Mouse (Mus musculus) left cerebral cortex, adult 8-10 months (tissue): ENCODE results near the gene Glo1. TPM values are rescaled to one million over a fixed set of nuclear protein-coding genes. Genes with fewer than 3 reads are reported as not detected.

ENCODE experiments used
- DNase-seq, 2 experiments: peaks; one replicate each; pipeline ENCODE4 v3.0.0; 2022; ENCODE audit warnings: low spot score in 2 of 2
- total RNA-seq, 4 experiments: library from RNA; stranded (reverse); gene quantifications; 2 replicates each; pipeline ENCODE4 v1.2.4; 2022

The Glo1 gene
- total RNA-seq, 4 experiments from 2014 or later: 157 to 162 (median 161) TPM

DNA sequence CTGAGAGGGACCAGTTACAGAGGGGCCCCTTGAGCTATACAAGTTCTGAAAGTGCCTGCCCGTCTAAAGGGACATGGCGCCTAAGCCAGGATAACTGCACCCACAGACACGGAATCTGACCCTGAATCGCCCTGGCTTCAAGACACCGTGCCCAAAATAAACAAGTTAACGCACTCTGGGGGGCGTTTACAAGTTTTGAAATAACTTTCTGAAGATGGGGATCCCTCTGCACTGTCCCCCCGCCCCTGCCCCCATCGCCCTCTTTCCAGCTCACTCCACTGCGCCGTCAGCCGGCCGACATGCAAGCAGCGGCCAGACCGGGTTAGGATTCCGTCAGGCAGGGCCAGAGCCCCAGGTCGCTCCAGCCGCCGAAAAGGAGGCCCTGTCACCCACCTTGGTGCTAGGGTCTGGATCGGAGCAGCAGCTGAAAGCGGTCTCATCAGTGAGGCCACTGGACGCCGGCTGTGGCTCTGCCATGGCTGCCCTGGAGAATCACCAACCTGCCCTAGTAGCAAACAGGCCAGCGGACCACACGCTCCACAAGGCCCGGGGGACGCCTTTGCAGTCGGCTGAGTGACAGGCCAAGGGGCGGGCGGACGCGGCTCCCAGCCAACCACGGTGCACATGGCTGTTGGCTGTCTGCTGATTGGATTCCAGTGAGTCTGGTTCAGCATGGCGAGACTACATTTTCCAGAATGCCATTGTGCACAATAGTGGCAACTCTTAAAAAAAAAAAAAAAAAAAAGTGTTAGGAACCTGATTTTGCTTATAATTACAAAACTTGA lies 14.4 kb downstream of the Glo1 start:
- DNase-seq: peak; percentile 100

DNA sequence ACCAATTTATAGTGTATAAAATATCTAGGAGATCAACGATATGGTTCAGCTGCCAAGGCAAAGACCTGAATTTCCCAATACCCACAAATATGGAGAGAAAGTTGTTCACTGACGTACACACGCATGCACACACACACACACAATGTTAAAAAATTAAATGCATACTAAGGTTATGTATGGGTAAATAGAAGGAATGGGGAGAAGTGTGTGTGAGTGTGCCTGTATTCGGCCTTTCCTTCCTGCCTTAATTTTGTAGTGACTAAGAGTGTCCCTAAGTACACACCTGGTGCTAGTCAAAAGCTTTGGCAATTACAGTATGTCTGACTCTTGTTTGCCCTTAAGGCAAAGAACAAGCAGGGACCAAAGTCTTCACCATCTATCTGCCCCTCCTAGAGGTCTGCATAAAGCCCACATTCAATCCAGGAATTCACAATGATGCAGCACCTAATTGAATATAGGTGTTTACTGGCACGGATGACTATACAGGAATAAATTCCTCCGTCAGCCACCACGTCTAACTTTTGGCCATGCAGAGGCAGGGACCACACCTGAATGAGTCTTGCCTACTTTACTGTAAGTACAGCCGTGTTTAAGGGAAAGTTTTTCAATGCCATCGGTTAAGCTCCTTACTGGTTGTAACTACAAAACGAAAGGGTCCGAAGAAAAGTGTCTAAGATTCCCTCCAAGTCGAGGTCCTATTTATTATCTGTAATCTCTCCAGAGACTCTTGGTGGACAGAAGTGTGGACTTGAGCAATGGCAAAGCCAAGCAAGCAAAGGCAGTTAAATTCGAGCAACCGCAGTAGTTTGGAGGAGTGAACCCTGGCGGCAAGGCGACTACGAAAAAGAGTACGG lies 15.2 kb downstream of the Glo1 start:
- DNase-seq: no peak

DNA sequence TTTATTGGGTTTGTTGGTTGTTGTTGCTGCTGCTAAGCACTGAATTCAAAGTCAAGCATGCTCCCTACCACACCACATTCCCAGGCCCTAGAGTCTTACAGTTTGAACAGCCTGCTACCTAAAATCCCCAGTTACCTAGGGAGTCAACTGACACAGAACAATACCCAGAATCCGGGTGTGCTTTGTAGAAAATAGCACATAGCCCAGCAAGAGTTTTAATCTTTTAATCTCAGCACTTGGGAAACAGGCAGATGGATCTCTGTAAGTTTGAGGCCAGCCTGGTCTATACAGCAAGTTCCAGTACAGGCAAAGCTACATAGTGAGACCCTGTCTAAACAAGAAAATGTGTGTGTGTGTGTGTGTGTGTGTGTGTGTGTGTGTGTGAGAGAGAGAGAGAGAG lies 15.9 kb downstream of the Glo1 start:
- DNase-seq: no peak

DNA sequence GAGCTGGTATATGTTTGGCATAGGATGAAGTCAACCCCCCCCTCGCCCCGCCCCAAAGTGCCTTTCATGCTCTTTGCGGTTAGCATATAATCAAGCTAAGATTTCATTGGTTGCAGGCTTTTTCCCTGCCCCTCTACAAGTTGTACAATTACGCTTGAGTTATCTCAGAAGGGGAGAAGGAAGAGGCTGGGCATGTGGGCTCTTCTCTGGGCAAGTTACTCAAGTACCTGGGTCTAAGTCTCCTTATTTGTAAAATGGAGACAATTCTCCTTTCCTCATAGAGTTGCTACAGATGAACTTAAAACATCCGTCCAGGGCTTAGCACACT lies 16.7 kb downstream of the Glo1 start:
- no peak for DNase-seq

DNA sequence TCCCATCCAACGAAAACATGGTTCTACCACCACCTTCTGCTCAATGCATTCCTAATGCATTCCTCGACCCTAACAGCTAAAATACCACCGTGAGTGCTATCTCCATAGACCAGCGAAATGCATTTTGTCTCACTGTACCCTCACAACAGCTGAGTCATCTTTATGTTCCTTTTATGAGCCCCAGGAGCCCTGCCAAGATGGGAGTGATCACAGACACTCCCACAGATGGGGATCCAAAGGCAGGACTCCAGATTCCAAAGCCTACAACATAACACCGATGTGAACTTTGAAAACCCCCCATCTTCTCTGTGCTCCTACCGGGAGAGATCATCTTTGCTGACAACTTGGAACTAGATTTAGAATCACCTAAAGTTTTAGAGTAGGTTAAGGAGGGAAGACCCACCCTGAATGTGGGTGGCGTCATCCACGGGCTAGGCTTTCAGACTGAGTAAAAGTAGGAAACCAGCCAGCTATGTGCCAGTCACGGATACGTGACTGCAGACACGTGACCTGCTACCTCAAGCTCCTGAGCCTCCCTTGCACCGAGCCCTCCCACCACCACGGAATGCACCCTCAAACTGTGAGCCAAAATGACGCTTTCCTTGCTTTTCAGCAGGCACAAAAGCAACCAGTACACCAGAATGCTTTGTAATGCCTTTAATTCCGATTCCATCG lies 17.2 kb downstream of the Glo1 start:
- peak in 1 of 2 experiments; percentile 66 for DNase-seq

DNA sequence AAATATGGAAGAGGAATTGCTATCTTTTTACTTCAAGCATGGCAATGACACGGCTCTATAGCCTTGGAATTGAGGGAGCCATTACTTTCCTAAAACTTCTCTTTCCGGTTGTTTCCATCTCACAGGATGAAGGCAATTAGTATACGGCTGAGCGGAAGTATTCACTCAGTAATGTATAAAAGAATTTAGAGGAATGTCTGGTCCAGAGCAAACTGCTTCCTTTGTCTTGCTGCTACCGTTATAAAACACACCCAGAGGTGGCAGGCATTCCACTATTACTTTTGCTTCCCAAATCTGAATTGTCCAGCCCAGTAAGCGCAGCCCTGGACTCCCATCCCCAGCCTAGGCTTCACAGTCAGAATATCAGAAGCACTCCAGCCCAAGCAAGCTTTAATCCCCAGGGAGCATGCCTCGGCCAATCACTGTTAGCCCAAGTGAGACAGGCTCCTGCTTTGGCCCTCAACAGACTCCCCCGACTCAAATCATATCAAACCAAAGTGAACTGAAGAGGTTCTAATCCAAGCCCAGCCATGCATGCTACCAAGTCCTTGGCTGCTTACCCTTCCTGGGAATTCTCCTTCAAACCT lies 18.7 kb downstream of the Glo1 start:
- DNase-seq: no peak

DNA sequence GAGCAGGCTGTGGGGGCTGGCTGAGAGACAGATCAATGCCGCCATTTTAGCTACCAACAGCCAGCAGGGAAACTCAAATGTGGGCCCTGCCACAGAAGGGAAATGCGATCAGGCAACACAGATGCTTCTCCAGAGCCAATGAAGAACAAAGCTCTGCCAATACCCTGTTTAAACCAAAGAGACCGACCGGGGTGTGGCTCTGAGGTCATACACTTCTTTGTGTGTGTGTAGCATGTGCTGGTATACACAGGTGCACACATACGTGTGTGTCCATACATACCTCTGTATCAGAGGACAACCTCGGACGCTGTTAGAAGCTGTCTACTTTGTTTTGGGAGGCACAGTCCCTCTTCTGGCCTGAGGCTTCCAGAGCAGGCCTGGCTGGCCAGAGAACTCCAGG lies 19.3 kb downstream of the Glo1 start:
- DNase-seq: no peak

DNA sequence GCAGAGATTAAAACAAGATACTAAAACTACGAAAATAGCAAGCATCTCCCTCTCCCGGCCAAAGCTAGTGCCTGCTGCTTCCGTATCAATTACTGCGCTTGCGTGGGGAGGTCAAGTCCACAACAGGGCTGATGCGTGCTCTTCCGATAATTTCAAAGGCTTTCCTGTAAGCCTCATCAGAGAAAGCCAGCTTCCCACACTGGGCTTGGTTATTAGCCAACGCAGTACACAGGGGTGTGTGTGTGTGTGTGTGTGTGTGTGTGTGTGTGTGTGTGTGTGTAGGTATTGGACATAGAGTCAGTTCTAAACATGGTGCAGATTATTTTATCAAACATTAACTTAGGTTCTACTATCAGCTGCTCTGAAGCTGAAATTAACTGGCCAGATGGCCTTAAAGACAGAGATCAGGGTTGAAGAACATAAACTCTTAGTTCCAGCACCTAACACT lies 20.0 kb downstream of the Glo1 start:
- DNase-seq: no peak

DNA sequence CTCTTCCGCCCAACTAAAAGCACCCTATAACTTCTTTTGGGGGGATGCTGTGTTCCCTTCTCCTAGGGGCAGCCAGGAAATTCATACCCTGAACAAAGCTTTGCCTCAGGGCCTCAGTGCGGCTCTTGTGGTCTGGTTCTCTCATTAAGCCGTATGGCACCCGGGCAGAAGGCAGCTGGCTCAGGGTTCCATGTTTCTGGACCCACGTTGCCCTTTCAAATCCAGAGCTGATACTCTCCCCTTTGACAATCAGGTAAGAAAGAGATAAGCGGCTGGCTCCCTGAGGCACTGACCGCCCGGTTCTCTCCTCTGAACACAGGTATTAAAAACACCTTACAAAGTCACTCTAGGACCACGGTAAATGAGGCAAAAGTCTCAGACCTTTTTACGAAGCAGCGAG lies 20.5 kb downstream of the Glo1 start:
- DNase-seq: no peak

DNA sequence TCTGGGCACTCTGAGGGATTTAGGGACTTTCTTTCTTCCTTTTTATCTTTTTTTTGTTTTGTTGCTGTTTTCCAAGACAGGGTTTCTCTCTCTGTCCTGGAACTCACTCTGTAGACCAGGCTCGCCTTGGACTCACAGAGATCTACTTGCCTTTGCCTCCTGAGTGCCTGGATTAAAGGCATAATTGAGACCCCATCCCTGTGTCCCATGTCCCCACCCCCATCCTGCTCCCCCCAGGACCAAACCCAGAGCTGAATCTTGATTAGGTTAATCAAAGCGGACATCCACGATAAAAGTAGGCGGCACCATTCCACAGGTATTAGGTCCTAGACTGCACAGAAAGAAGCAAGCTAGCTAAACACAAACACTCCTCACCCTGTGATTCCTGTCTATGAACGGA lies 21.7 kb downstream of the Glo1 start:
- no peak for DNase-seq

DNA sequence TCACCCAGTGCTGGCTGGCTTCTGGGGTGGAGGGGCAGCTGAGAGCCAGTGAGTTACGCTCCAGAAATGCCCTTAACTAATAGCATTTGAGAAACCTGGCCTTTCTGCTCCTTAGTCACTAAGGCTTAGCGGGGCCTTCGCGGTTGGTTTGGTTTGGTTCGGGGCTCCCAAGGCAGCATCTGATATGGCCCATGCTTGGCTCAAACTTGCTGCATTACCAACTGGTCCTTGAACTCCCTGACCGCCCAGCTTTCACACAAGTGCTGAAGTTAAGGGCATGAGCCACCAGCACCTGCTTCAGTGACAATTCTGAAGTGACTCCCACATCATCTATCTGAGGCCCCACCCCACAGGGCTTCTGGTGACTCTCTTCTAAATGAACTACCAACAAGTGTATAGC lies 22.4 kb downstream of the Glo1 start:
- DNase-seq: no peak

DNA sequence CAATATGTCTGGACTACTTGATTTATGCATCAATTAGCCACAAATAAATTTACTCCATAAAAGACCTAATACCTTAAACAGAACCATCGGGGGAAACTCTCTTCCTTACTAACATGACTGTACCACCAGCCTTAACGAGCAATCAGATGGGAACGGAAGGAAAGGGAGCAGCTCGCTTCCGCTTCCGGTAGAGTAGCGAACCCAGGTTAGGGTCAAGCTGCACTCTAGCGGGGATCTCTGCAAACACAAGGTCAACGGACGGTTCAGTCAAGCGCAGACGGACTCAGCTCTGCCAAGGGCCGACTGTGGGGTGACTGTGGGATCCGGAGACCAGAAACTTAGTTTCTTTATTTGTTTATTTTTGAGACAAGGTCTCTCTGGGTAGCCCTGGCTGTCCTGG lies 24.5 kb downstream of the Glo1 start:
- no peak for DNase-seq

DNA sequence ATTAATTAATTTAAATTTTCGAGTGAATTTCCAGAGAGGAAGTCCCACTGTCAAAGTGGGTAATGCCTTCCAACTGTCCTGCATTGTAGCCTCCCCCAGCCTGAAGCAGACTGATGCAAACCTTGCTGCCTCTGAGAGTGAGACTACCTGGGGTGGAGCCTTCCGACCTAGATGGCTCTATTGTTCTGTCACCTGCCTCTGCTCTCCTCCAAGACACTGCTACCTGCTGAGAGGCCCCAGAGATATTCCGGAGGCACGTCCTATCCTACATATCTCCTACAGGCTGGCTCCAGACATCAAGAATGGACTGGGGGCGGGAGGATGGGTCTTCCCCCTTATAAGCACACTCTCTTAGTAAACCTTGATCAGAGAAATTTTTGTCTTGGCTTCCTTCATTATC lies 28.4 kb downstream of the Glo1 start:
- DNase-seq: no peak

DNA sequence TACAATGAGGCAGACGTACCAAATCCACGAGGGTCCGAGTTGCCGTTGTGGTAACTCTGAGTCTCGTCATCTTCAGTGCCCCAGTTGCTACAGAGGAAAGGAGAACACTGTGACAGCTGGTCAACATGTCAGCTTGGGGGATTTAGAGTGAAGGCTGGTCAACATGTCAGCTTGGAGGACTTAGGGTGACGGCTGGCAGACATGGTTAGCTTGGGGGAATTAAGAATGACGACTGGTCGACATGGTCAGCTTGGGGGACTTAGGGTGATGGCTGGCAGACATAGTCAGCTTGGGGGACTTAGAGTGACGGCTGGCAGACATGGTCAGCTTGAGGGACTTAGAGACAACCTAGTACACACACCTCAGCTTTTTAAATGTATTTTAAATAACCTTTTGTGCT lies 28.9 kb downstream of the Glo1 start:
- DNase-seq: no peak

DNA sequence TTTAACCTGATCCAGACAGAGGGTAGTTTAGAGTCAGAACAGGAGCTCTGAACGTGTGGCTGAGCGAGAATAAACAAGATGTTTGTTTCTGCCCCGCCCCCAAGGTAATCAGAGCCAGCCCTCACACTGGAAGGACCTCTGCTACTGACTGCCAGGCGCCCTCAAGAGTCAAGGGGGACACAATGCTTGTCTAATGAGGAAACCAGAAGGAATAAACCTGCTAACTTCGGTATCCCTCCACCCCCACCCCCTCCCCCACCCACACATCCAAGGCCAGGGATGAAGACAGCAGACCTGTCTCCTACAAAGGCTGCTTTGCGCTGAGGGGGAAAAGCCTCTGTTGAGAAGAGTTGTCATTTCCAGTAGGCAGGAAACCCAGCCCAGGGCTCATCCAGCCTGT lies 31.8 kb downstream of the Glo1 start:
- DNase-seq: no peak

DNA sequence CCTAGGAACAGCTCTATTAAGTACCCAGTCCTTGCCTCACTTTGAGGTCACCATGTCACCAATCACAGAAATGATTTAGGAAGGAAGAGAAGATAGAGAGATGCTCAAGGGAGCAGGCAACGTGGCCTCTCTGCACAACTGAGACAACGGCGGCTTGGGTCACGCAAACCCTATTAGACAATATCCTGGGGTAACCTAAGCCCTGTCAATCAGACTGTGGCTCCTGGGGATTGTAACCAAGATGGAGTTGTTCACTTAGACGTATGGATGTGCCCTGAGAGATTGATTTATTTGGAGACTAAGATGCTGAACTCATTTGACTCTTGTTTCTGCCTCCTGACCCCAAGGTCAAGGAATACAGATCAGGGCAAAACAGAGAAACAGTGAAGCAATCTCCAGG lies 32.3 kb downstream of the Glo1 start:
- DNase-seq: no peak

DNA sequence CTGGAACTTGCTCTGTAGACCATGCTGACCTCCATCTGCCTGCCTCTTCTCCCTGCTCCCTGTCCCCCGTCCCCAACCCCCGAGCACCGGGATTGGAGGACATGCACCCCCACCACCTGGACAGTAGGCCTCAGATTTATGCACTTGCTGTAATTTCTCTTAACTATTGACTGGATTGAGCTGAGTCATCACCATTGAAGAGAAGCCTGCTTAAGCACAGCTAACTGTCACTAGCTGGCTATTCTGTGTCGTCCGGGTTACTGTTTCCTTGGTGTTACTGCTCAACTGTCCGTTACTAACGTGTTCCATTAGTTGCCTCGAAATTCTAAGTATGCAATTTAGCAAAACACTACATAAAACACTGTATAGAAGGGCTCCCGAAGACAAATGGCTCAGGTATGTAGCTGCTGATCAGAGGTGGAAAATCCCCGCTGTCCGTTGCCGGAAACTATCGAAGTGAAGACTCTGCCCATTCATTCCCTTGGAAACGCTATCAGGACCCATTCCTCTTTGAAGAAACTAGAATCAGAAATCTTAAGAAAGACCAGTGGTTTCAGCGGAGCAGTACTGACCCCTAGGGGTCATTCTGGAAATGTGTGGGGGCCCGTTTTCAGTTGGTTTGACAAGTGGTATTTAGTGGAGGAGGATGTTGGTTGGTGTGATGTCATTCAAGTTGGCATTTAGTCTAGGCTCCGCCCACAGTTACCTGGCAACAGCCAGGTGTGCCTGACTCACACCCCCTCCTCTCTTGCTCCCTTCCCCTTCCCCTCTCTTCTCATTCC lies 36.1 kb downstream of the Glo1 start:
- peak in 1 of 2 experiments; percentile 55 for DNase-seq

DNA sequence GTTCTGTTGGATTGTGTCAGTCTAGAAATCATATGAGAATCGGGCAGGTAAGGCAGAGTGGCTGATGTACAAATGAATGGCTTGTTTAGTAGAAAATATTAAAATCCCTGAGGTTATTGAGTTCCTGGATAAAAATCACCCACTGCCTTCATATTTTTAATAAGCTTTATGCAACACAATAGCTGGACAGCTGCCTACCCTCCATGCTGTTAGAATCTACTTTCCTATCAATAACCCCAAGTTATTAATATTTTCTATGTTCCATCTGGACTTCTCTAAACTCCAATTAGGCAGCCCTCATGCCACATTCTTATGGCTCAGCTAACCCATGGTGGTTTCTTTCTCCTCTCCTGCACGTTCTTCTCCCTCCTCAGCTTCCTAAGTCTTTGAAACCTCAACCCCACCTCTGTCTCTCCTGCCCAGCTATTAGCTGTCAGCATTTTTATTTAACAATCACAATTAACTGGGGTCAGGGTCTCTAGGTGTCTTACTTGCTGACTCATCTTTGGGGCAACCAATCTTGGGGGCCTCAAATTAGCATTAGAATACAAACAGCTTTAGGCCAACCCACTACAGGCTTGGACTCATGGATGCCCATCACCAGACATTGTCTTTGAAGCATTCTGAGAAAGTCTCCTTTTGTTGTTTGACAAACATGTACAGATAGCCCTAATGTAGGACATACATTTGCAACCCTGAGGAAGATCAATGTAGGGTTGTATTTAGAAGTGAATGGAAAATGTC lies 43.2 kb downstream of the Glo1 start:
- no peak for DNase-seq

DNA sequence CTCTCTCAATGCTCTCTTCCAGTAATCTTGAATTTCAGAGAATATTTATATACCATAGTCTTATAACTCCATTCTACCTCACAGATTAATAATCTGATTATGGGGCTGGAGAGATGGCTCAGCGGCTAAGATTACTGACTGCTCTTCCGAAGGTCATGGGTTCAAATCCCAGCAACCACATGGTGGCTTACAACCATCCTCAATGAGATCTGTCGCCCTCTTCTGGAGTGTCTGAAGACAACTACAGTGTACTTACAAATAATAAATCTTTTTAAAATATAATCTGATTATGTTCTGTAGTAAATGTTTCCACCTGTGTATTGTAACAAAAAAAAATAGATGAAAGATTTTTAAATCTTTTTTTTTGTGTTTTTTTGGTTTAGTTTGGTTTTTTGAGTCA lies 44.4 kb downstream of the Glo1 start:
- DNase-seq: no peak

DNA sequence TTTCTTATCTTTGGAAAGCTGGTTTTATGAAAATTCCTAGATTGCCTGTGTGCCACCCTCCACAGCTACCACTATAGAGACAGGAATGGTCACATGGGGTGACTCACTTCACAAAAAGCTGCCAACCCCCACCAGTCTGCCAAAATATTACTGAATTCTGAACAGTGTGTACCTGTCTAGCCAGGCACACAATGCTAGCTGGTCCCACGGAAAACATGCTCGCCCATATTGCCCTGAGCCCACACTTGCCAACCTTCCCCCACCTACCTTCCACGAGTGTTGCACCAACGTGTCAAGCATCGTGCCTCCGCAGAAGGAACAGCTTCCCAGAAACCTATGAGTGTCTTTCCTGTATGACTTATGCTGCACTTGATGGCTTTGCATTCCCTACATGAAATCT lies 45.5 kb downstream of the Glo1 start:
- DNase-seq: peak; percentile 37 to 81
